Mouse (Mus musculus) lung, embryonic 16.5 days (tissue): ENCODE results near the gene Clec16a. TPM values are rescaled to one million over a fixed set of nuclear protein-coding genes. Genes with fewer than 3 reads are reported as not detected.

Source experiments
- ATAC-seq: fragments of 200-750 bp; cut with Nextera tagmentation; 2 replicates; pipeline ENCODE4 v1.8.0; 2017; ENCODE audit warnings: low read depth, mild to moderate bottlenecking, moderate library complexity
- H3K27ac ChIP-seq: fragments of 300-500 bp; sonication (generic); 2 replicates; pipeline ENCODE4 v1.5.1; 2014; ENCODE audit warnings: mild to moderate bottlenecking, control low read depth, low read length
- H3K27me3 ChIP-seq: fragments of 300-500 bp; sonication (generic); 2 replicates; pipeline ENCODE4 v1.6.1; 2014; ENCODE audit warnings: low read depth, low read length, mixed read lengths; ENCODE audit not compliant: control insufficient read depth, insufficient read depth
- H3K36me3 ChIP-seq: fragments of 300-500 bp; sonication (generic); 2 replicates; pipeline ENCODE4 v1.6.1; 2014; ENCODE audit warnings: low read length; ENCODE audit not compliant: control insufficient read depth, insufficient read depth
- H3K4me1 ChIP-seq: fragments of 300-500 bp; sonication (generic); replicated peaks from 2 replicates; pipeline ENCODE4 v1.6.1; 2014; ENCODE audit warnings: low read length, mixed read lengths; ENCODE audit not compliant: control insufficient read depth, insufficient read depth
- H3K4me2 ChIP-seq: fragments of 300-500 bp; sonication (generic); 2 replicates; pipeline ENCODE4 v1.6.1; 2014; ENCODE audit warnings: low read depth, low read length, control low read depth
- H3K4me3 ChIP-seq: fragments of 300-500 bp; sonication (generic); 2 replicates; pipeline ENCODE4 v1.5.1; 2014; ENCODE audit warnings: mild to moderate bottlenecking, low read length, control low read depth
- H3K9ac ChIP-seq: fragments of 300-500 bp; sonication (generic); 2 replicates; pipeline ENCODE4 v1.6.1; 2014; ENCODE audit warnings: low read length, control low read depth
- H3K9me3 ChIP-seq: fragments of 300-500 bp; sonication (generic); 2 replicates; pipeline ENCODE4 v1.6.1; 2016; ENCODE audit warnings: low read length; ENCODE audit not compliant: control insufficient read depth
- WGBS: fragments of 180-500 bp; shearing (Covaris S2); extraction: QIAGEN DNeasy Blood & Tissue Kit; methylation state at CpG from one replicate; pipeline ENCODE4 v1.1.7; 2014; 5-methylcytosine and 5-hydroxymethylcytosine counted together
- polyA plus RNA-seq: library from polyadenylated mRNA; unstranded; fragments of >200 nt; fragmentation: Nextera tagmentation; extraction: Ambion mirVana; gene quantifications from 2 replicates; pipeline ENCODE4 v1.2.1, GENCODE M21; 2015

Gene Clec16a
- polyA plus RNA-seq, 1 experiment from 2014 or later, result 27.3 TPM

GRCm38 (mm10) chr16:10626116-10626515 is 81.0 kb downstream of the Clec16a start:
- Histone ChIP-seq H3K4me2 (no peak overlapping the region), H3K36me3 (no peaks in the 10 kb centered on the region; the same call in 1 of the 2 replicates), H3K4me3 (no peak overlapping the region), H3K9me3 (no peaks in the 10 kb centered on the region), H3K27ac (no peak overlapping the region), H3K27me3 (no peaks in the 10 kb centered on the region), H3K9ac (no peak overlapping the region), H3K4me1 (peaks cover 13% of the 10 kb centered on the region)
- WGBS, result 85% methylated on average over 1 of the region's 1 CpGs
- ATAC-seq, result no peak

GRCm38 (mm10) chr16:10627136-10627668 is 82.1 kb downstream of the Clec16a start:
- Histone ChIP-seq H3K4me1 (peaks cover 8% of the 10 kb centered on the region), H3K4me2 (no peak overlapping the region), H3K27ac (no peak overlapping the region), H3K9me3 (no peaks in the 10 kb centered on the region), H3K27me3 (no peaks in the 10 kb centered on the region), H3K36me3 (no peaks in the 10 kb centered on the region; the same call in 1 of the 2 replicates), H3K4me3 (no peak overlapping the region), H3K9ac (no peak overlapping the region)
- WGBS, result 85% methylated on average over 6 of the region's 6 CpGs
- no peak for ATAC-seq

- Histone ChIP-seq H3K4me2 (no peak overlapping the region), H3K9me3 (no peaks in the 10 kb centered on the region), H3K9ac (no peak overlapping the region), H3K27ac (no peak overlapping the region), H3K27me3 (no peaks in the 10 kb centered on the region), H3K4me3 (no peak overlapping the region), H3K36me3 (no peaks in the 10 kb centered on the region; the same call in 1 of the 2 replicates), H3K4me1 (peaks cover 8% of the 10 kb centered on the region)
- ATAC-seq, result no peak
- WGBS, result 81% methylated on average over 4 of the region's 4 CpGs
Observed at GRCm38 (mm10) chr16:10628030-10628555, 83.0 kb downstream of the Clec16a start.

GRCm38 (mm10) chr16:10628960-10629359 is 83.8 kb downstream of the Clec16a start:
- Histone ChIP-seq H3K4me1 (peaks cover 8% of the 10 kb centered on the region), H3K27ac (peak overlapping the region; percentile 37), H3K36me3 (no peaks in the 10 kb centered on the region; the same call in 1 of the 2 replicates), H3K9me3 (no peaks in the 10 kb centered on the region), H3K9ac (peak overlapping the region; percentile 11; the same call in 1 of the 2 replicates), H3K4me2 (no peak overlapping the region), H3K4me3 (no peak overlapping the region), H3K27me3 (no peaks in the 10 kb centered on the region)
- ATAC-seq, result peak; percentile 77
- WGBS, result 14% methylated on average over 3 of the region's 3 CpGs

GRCm38 (mm10) chr16:10629361-10629760 is 84.2 kb downstream of the Clec16a start:
- peaks cover 8% of the 10 kb centered on the region for H3K4me1 ChIP-seq
- H3K4me3 ChIP-seq, result no peak overlapping the region
- no peaks in the 10 kb centered on the region; the same call in 1 of the 2 replicates for H3K36me3 ChIP-seq
- no peak overlapping the region for H3K4me2 ChIP-seq
- peak overlapping the region; percentile 11; the same call in 1 of the 2 replicates for H3K9ac ChIP-seq
- peak; percentile 32; the same call in 1 of the 2 replicates for ATAC-seq
- H3K9me3 ChIP-seq, result no peaks in the 10 kb centered on the region
- H3K27me3 ChIP-seq, result no peaks in the 10 kb centered on the region
- WGBS, result 45% methylated on average over 3 of the region's 3 CpGs
- peak overlapping the region; percentile 37 for H3K27ac ChIP-seq

GRCm38 (mm10) chr16:10634940-10635339 is 89.8 kb downstream of the Clec16a start:
- H3K4me2 ChIP-seq, result no peak overlapping the region
- H3K9me3 ChIP-seq, result no peaks in the 10 kb centered on the region
- no peak overlapping the region for H3K27ac ChIP-seq
- no peak for ATAC-seq
- H3K4me1 ChIP-seq, result peaks cover 12% of the 10 kb centered on the region
- H3K27me3 ChIP-seq, result no peaks in the 10 kb centered on the region
- 88% methylated on average over 3 of the region's 3 CpGs for WGBS
- no peak overlapping the region for H3K4me3 ChIP-seq
- H3K9ac ChIP-seq, result no peak overlapping the region
- H3K36me3 ChIP-seq, result no peaks in the 10 kb centered on the region; the same call in 1 of the 2 replicates

- Histone ChIP-seq H3K9me3 (no peaks in the 10 kb centered on the region), H3K4me2 (no peak overlapping the region), H3K4me1 (peaks cover 12% of the 10 kb centered on the region), H3K36me3 (no peaks in the 10 kb centered on the region), H3K27me3 (no peaks in the 10 kb centered on the region), H3K9ac (no peak overlapping the region), H3K4me3 (no peak overlapping the region), H3K27ac (peak overlapping the region; percentile 32; the same call in 1 of the 2 replicates)
- WGBS, result 52% methylated on average over 3 of the region's 3 CpGs
- peak; percentile 35; the same call in 1 of the 2 replicates for ATAC-seq
Observed at GRCm38 (mm10) chr16:10637898-10638297, 92.8 kb downstream of the Clec16a start.

GRCm38 (mm10) chr16:10639111-10639889 is 94.2 kb downstream of the Clec16a start:
- ATAC-seq, result no peak
- H3K27me3 ChIP-seq, result no peaks in the 10 kb centered on the region
- H3K9me3 ChIP-seq, result no peaks in the 10 kb centered on the region
- no peak overlapping the region for H3K4me2 ChIP-seq
- no peak overlapping the region for H3K9ac ChIP-seq
- H3K4me1 ChIP-seq, result peaks cover 12% of the 10 kb centered on the region
- H3K4me3 ChIP-seq, result no peak overlapping the region
- 56% methylated on average over 13 of the region's 13 CpGs for WGBS
- no peak overlapping the region for H3K27ac ChIP-seq
- H3K36me3 ChIP-seq, result no peaks in the 10 kb centered on the region

GRCm38 (mm10) chr16:10640041-10640440 is 94.9 kb downstream of the Clec16a start:
- Histone ChIP-seq H3K4me3 (no peak overlapping the region), H3K36me3 (no peaks in the 10 kb centered on the region), H3K9ac (no peak overlapping the region), H3K9me3 (no peaks in the 10 kb centered on the region), H3K4me1 (peaks cover 12% of the 10 kb centered on the region), H3K27me3 (no peaks in the 10 kb centered on the region), H3K27ac (no peak overlapping the region), H3K4me2 (no peak overlapping the region)
- WGBS, result 7% methylated on average over 5 of the region's 5 CpGs
- peak; percentile 72; the same call in 1 of the 2 replicates for ATAC-seq
